Mouse (Mus musculus): ENCODE measurements around the gene Sh2b3.
"Not testable (repeated sequence)": the region's sequence is repeated elsewhere in the genome, so short reads cannot be mapped to it uniquely, and the experiment has no call there.

Gene Sh2b3

GRCm38 (mm10) chr5:121837441-121838340 is at the start of gene Sh2b3:
Sh2b3 (minus strand) TSS chr5:121837646.
- no peak for DNase-seq (ENCODE audit: low read depth in 1 of 2, low spot score in 2 of 2)

- no peak for DNase-seq (ENCODE audit: low read depth in 1 of 2, low spot score in 2 of 2)
Observed at GRCm38 (mm10) chr5:121883356-121883755, 45.9 kb upstream of the Sh2b3 start.

- peak in 1 of 2 experiments; percentile 5 for DNase-seq (ENCODE audit: low read depth in 1 of 2, low spot score in 2 of 2)
Observed at GRCm38 (mm10) chr5:121879211-121879610, 41.8 kb upstream of the Sh2b3 start.

- no peak for DNase-seq (ENCODE audit: low read depth in 1 of 2, low spot score in 2 of 2)
Observed at GRCm38 (mm10) chr5:121878703-121879102, 41.3 kb upstream of the Sh2b3 start.

GRCm38 (mm10) chr5:121876901-121877300 is 39.5 kb upstream of the Sh2b3 start:
- no peak for DNase-seq (ENCODE audit: low read depth in 1 of 2, low spot score in 2 of 2)

GRCm38 (mm10) chr5:121875041-121875440 is 37.6 kb upstream of the Sh2b3 start:
- no peak for DNase-seq (ENCODE audit: low read depth in 1 of 2, low spot score in 2 of 2)

GRCm38 (mm10) chr5:121872158-121872557 is 34.7 kb upstream of the Sh2b3 start:
- DNase-seq (ENCODE audit: low read depth in 1 of 2, low spot score in 2 of 2): peak in 1 of 2 experiments; percentile 30

GRCm38 (mm10) chr5:121871515-121872030 is 34.1 kb upstream of the Sh2b3 start:
- DNase-seq (ENCODE audit: low read depth in 1 of 2, low spot score in 2 of 2): no peak

GRCm38 (mm10) chr5:121870832-121871231 is 33.4 kb upstream of the Sh2b3 start:
- DNase-seq (ENCODE audit: low read depth in 1 of 2, low spot score in 2 of 2): no peak

- no peak for DNase-seq (ENCODE audit: low read depth in 1 of 2, low spot score in 2 of 2)
Observed at GRCm38 (mm10) chr5:121867963-121868362, 30.5 kb upstream of the Sh2b3 start.

GRCm38 (mm10) chr5:121864330-121864729 is 26.9 kb upstream of the Sh2b3 start:
- no peak for DNase-seq (ENCODE audit: low read depth in 1 of 2, low spot score in 2 of 2)

- no peak for DNase-seq (ENCODE audit: low read depth in 1 of 2, low spot score in 2 of 2)
Observed at GRCm38 (mm10) chr5:121861964-121862363, 24.5 kb upstream of the Sh2b3 start.

- no peak for DNase-seq (ENCODE audit: low read depth in 1 of 2, low spot score in 2 of 2)
Observed at GRCm38 (mm10) chr5:121858427-121858826, 21.0 kb upstream of the Sh2b3 start.

GRCm38 (mm10) chr5:121856740-121857139 is 19.3 kb upstream of the Sh2b3 start:
- no peak for DNase-seq (ENCODE audit: low read depth in 1 of 2, low spot score in 2 of 2)

GRCm38 (mm10) chr5:121854768-121855167 is 17.3 kb upstream of the Sh2b3 start:
- DNase-seq (ENCODE audit: low read depth in 1 of 2, low spot score in 2 of 2): no peak

- DNase-seq (ENCODE audit: low read depth in 1 of 2, low spot score in 2 of 2): no peak
Observed at GRCm38 (mm10) chr5:121853368-121854051, 16.1 kb upstream of the Sh2b3 start.

- no peak for DNase-seq (ENCODE audit: low read depth in 1 of 2, low spot score in 2 of 2)
Observed at GRCm38 (mm10) chr5:121849478-121850349, 12.3 kb upstream of the Sh2b3 start.

GRCm38 (mm10) chr5:121848743-121849142 is 11.3 kb upstream of the Sh2b3 start, which contains the start of gene Pheta1:
Pheta1 (plus strand) TSS chr5:121848984.
- DNase-seq (ENCODE audit: low read depth in 1 of 2, low spot score in 2 of 2): peak; percentile 46 to 76

GRCm38 (mm10) chr5:121848035-121848519 is 10.6 kb upstream of the Sh2b3 start:
- DNase-seq (ENCODE audit: low read depth in 1 of 2, low spot score in 2 of 2): no peak

- DNase-seq (ENCODE audit: low read depth in 1 of 2, low spot score in 2 of 2): not testable (repeated sequence)
Observed at GRCm38 (mm10) chr5:121847269-121847668, 9.8 kb upstream of the Sh2b3 start.

- no peak for DNase-seq (ENCODE audit: low read depth in 1 of 2, low spot score in 2 of 2)
Observed at GRCm38 (mm10) chr5:121846322-121846721, 8.9 kb upstream of the Sh2b3 start.
